Mouse (Mus musculus) midbrain, postnatal 0 days (tissue): ENCODE measurements at regions not wholly inside any gene's neighbourhood (a gene's known extent, or its start where the extent isn't known, plus 50 kb on each side); places are given as distances from the start of the nearest gene placed in this dataset.

ENCODE experiments used
- ATAC-seq: fragments of 200-750 bp; cut with Nextera tagmentation; 2 replicates; pipeline ENCODE4 v1.8.0; 2017; ENCODE audit warnings: moderate number of reproducible peaks, mild to moderate bottlenecking, moderate TSS enrichment, moderate library complexity; ENCODE audit not compliant: low FRiP score
- DNase-seq: peaks from one replicate; pipeline ENCODE4 v3.0.0-alpha.2; 2015; ENCODE audit warnings: low spot score
- H3K27ac ChIP-seq: fragments of 300-500 bp; sonication (generic); 2 replicates; pipeline ENCODE4 v1.5.1; 2014; ENCODE audit warnings: low read depth, mild to moderate bottlenecking, low read length, mixed read lengths
- H3K27me3 ChIP-seq: fragments of 300-500 bp; sonication (generic); 2 replicates; pipeline ENCODE4 v1.6.1; 2014; ENCODE audit warnings: low read length, control low read depth, mixed read lengths; ENCODE audit not compliant: insufficient read depth
- H3K36me3 ChIP-seq: fragments of 300-500 bp; sonication (generic); 2 replicates; pipeline ENCODE4 v1.6.1; 2014; ENCODE audit warnings: low read length, control low read depth, mixed read lengths; ENCODE audit not compliant: insufficient read depth
- H3K4me1 ChIP-seq: fragments of 300-500 bp; sonication (generic); 2 replicates; pipeline ENCODE4 v1.6.1; 2014; ENCODE audit warnings: mild to moderate bottlenecking, control low read depth, antibody characterized with exemption, low read length, mixed read lengths; ENCODE audit not compliant: insufficient read depth
- H3K4me2 ChIP-seq: fragments of 300-500 bp; sonication (generic); 2 replicates; pipeline ENCODE4 v1.6.1; 2014; ENCODE audit warnings: low read depth, mild to moderate bottlenecking, low read length, mixed read lengths; ENCODE audit not compliant: poor library complexity, severe bottlenecking
- H3K4me3 ChIP-seq: fragments of 300-500 bp; sonication (generic); 2 replicates; pipeline ENCODE4 v1.5.1; 2014; ENCODE audit warnings: low read depth, mild to moderate bottlenecking, low read length, moderate library complexity
- H3K9ac ChIP-seq: fragments of 300-500 bp; sonication (generic); replicated peaks from 2 replicates; pipeline ENCODE4 v1.6.1; 2014; ENCODE audit warnings: mild to moderate bottlenecking, low read length, moderate library complexity, mixed read lengths; ENCODE audit not compliant: poor library complexity, severe bottlenecking
- H3K9me3 ChIP-seq: fragments of 300-500 bp; sonication (generic); 2 replicates; pipeline ENCODE4 v1.6.1; 2016; ENCODE audit warnings: low read length, control low read depth
- CTCF ChIP-seq: IDR thresholded peaks from 2 replicates; pipeline ENCODE4 v1.5.1; 2016; ENCODE audit warnings: antibody characterized with exemption, mild to moderate bottlenecking
- WGBS: fragments of 180-500 bp; shearing (Covaris S2); extraction: QIAGEN DNeasy Blood & Tissue Kit; methylation state at CpG from one replicate; pipeline ENCODE4 v1.1.7; 2014; 5-methylcytosine and 5-hydroxymethylcytosine counted together

GRCm38 (mm10) chr6:11647651-11648050, 259.6 kb downstream of the Ndufa4 start:
- Histone ChIP-seq H3K27ac (no peak overlapping the region), H3K27me3 (no peaks in the 10 kb centered on the region), H3K36me3 (no peaks in the 10 kb centered on the region), H3K9ac (no peak overlapping the region), H3K4me3 (no peak overlapping the region), H3K4me2 (no peak overlapping the region), H3K4me1 (no peaks in the 10 kb centered on the region), H3K9me3 (no peaks in the 10 kb centered on the region)
- no peak for TF ChIP-seq CTCF
- DNase-seq: no peak
- 45% methylated on average over 1 of the region's 1 CpGs for WGBS
- ATAC-seq: no peak

GRCm38 (mm10) chr6:11613331-11613730, 294.0 kb downstream of the Ndufa4 start:
- H3K27me3 ChIP-seq: no peaks in the 10 kb centered on the region
- WGBS: 83% methylated on average over 4 of the region's 4 CpGs
- H3K27ac ChIP-seq: no peak overlapping the region
- H3K4me2 ChIP-seq: no peak overlapping the region
- no peaks in the 10 kb centered on the region for H3K36me3 ChIP-seq
- TF ChIP-seq CTCF: no peak
- DNase-seq (peak; percentile 14), ATAC-seq (no peak)
- H3K9ac ChIP-seq: no peak overlapping the region
- no peaks in the 10 kb centered on the region for H3K9me3 ChIP-seq
- no peak overlapping the region for H3K4me3 ChIP-seq
- H3K4me1 ChIP-seq: no peaks in the 10 kb centered on the region

- H3K4me2 ChIP-seq: no peak overlapping the region
- no peak overlapping the region for H3K27ac ChIP-seq
- H3K36me3 ChIP-seq: no peaks in the 10 kb centered on the region
- no peak for DNase-seq
- no peaks in the 10 kb centered on the region for H3K4me1 ChIP-seq
- H3K27me3 ChIP-seq: no peaks in the 10 kb centered on the region
- no peak for ATAC-seq
- H3K4me3 ChIP-seq: no peak overlapping the region
- no peak overlapping the region for H3K9ac ChIP-seq
- TF ChIP-seq CTCF: no peak
- no peaks in the 10 kb centered on the region for H3K9me3 ChIP-seq
These were observed 299.1 kb downstream of the Ndufa4 start for GRCm38 (mm10) chr6:11608214-11608613.

GRCm38 (mm10) chr6:11607696-11608095, 299.6 kb downstream of the Ndufa4 start:
- DNase-seq: no peak
- TF ChIP-seq CTCF: no peak
- Histone ChIP-seq H3K4me2 (no peak overlapping the region), H3K27me3 (no peaks in the 10 kb centered on the region), H3K36me3 (no peaks in the 10 kb centered on the region), H3K4me3 (no peak overlapping the region), H3K27ac (no peak overlapping the region), H3K4me1 (no peaks in the 10 kb centered on the region), H3K9ac (no peak overlapping the region), H3K9me3 (no peaks in the 10 kb centered on the region)
- ATAC-seq: no peak
- WGBS: 61% methylated on average over 2 of the region's 2 CpGs

GRCm38 (mm10) chr6:11606055-11606454, 301.2 kb downstream of the Ndufa4 start:
- Histone ChIP-seq H3K27me3 (no peaks in the 10 kb centered on the region), H3K4me2 (no peak overlapping the region), H3K36me3 (no peaks in the 10 kb centered on the region), H3K9me3 (no peaks in the 10 kb centered on the region), H3K9ac (no peak overlapping the region), H3K4me3 (no peak overlapping the region), H3K4me1 (no peaks in the 10 kb centered on the region), H3K27ac (no peak overlapping the region)
- WGBS: 58% methylated on average over 3 of the region's 3 CpGs
- ATAC-seq: no peak
- TF ChIP-seq CTCF: no peak
- DNase-seq: no peak

GRCm38 (mm10) chr6:11605526-11605925, 301.8 kb downstream of the Ndufa4 start:
- no peaks in the 10 kb centered on the region for H3K9me3 ChIP-seq
- no peak for DNase-seq
- no peak for ATAC-seq
- no peak for TF ChIP-seq CTCF
- H3K4me3 ChIP-seq: no peak overlapping the region
- H3K27me3 ChIP-seq: no peaks in the 10 kb centered on the region
- no peaks in the 10 kb centered on the region for H3K4me1 ChIP-seq
- H3K36me3 ChIP-seq: no peaks in the 10 kb centered on the region
- H3K4me2 ChIP-seq: no peak overlapping the region
- WGBS: 71% methylated on average over 4 of the region's 4 CpGs
- no peak overlapping the region for H3K9ac ChIP-seq
- H3K27ac ChIP-seq: no peak overlapping the region
